Mouse (Mus musculus): ENCODE measurements around the gene Lrrc1. TPM values are rescaled to one million over a fixed set of nuclear protein-coding genes. Genes with fewer than 3 reads are reported as not detected.

Lrrc1 gene
- polyA plus RNA-seq, 1 experiment from 2014 or later: 5.0 TPM

DNA sequence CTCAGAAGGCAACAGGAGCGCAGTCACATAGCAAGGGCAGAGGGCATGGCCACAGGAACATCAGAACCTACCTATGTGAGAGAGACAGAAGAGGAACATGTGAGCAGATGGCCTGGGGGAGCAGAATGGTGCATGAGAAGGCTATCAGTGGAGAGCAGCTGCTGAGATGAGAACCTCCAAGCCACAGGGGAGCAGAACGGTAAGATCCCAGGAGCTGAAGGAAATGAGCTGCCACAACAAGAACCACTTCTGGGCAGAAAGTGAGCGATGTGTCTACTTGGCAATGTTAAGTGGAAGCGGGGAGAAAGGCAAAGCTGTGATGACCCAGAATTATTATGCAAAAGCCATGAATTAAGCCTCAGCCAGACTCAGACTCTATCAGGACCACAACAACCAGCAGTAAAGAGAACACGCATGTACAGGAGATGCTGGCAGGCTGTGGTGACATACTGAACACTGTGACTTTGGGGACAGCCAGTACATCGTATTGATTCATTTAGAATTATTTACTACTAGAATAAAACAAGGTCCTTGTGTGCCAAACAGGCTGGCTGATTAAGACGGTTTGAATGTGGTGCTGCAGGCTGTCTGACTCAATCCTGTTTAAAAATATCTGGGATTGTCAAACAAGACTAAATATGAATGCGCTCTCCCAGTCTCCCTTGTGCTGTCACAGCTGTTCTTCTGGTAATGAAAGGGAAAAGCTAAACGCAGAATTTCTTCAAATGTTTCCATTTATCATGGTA, 63.9 kb downstream of the Lrrc1 start:
- Histone ChIP-seq H3K27ac (ENCODE audit: low read depth, low read length) (peak overlapping the region; percentile 54; the same call in 1 of the 2 replicates), H3K4me2 (ENCODE audit: low read length) (no peak overlapping the region), H3K36me3 (ENCODE audit: control insufficient read depth, insufficient read depth, low read length) (no peaks in the 10 kb centered on the region), H3K9me3 (ENCODE audit: control insufficient read depth, low read length) (no peaks in the 10 kb centered on the region), H3K4me3 (ENCODE audit: low read length) (no peak overlapping the region), H3K4me1 (ENCODE audit: control insufficient read depth, insufficient read depth, low read depth, low read length) (peaks cover 18% of the 10 kb centered on the region), H3K27me3 (replicated peaks; ENCODE audit: control insufficient read depth, insufficient read depth, low read length) (no peaks in the 10 kb centered on the region), H3K9ac (ENCODE audit: low read depth, low read length) (no peak overlapping the region)
- 44% methylated on average over 9 of the region's 9 CpGs for WGBS
- peak; percentile 32; the same call in 1 of the 2 replicates for ATAC-seq

GRCm38 (mm10) chr9:77480001-77480400, 64.7 kb downstream of the Lrrc1 start:
- H3K27ac ChIP-seq (ENCODE audit: low read depth, low read length): no peak overlapping the region
- ATAC-seq: no peak
- no peak overlapping the region; the same call in 1 of the 2 replicates for H3K4me2 ChIP-seq (ENCODE audit: low read length)

GRCm38 (mm10) chr9:77478166-77478920, 66.3 kb downstream of the Lrrc1 start:
- no peak overlapping the region for H3K4me3 ChIP-seq (ENCODE audit: low read length)
- no peaks in the 10 kb centered on the region for H3K9me3 ChIP-seq (ENCODE audit: control insufficient read depth, low read length)
- no peak overlapping the region for H3K27ac ChIP-seq (ENCODE audit: low read depth, low read length)
- no peak for ATAC-seq
- peaks cover 18% of the 10 kb centered on the region for H3K4me1 ChIP-seq (ENCODE audit: control insufficient read depth, insufficient read depth, low read depth, low read length)
- no peak overlapping the region for H3K4me2 ChIP-seq (ENCODE audit: low read length)
- H3K36me3 ChIP-seq (ENCODE audit: control insufficient read depth, insufficient read depth, low read length): no peaks in the 10 kb centered on the region
- H3K9ac ChIP-seq (ENCODE audit: low read depth, low read length): no peak overlapping the region
- no peaks in the 10 kb centered on the region for H3K27me3 ChIP-seq (replicated peaks; ENCODE audit: control insufficient read depth, insufficient read depth, low read length)
- WGBS: 45% methylated on average over 10 of the region's 10 CpGs

More at GRCm38 (mm10) chr9:77480001-77480400, 64.7 kb downstream of the Lrrc1 start:
- H3K4me3 ChIP-seq (ENCODE audit: low read length): no peak overlapping the region
- no peak overlapping the region for H3K9ac ChIP-seq (ENCODE audit: low read depth, low read length)
- no peaks in the 10 kb centered on the region for H3K27me3 ChIP-seq (replicated peaks; ENCODE audit: control insufficient read depth, insufficient read depth, low read length)
- H3K9me3 ChIP-seq (ENCODE audit: control insufficient read depth, low read length): no peaks in the 10 kb centered on the region
- H3K4me1 ChIP-seq (ENCODE audit: control insufficient read depth, insufficient read depth, low read depth, low read length): peaks cover 18% of the 10 kb centered on the region
- WGBS: 29% methylated on average over 7 of the region's 7 CpGs
- H3K36me3 ChIP-seq (ENCODE audit: control insufficient read depth, insufficient read depth, low read length): no peaks in the 10 kb centered on the region

DNA sequence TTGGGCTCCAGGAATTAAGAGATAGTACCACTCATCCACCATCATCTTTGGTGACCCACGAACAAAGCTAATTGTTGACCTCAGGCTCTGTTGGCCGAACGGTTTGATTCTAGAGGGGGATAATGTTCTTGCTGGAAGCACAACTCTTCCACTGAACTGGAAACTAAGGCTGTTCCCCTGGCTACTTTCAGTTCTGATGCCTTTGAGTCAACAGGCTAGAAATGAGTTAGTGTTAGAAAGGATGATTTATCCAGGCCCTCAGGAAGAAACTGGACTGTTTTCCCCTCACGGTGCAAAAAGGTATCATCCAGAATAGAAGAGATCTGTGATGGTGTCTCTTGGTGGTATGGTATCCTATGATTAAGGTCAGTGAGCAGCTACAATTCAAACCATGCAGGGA, 70.1 kb downstream of the Lrrc1 start:
- H3K9me3 ChIP-seq (ENCODE audit: control insufficient read depth, low read length): no peaks in the 10 kb centered on the region
- H3K27me3 ChIP-seq (replicated peaks; ENCODE audit: control insufficient read depth, insufficient read depth, low read length): no peaks in the 10 kb centered on the region
- H3K36me3 ChIP-seq (ENCODE audit: control insufficient read depth, insufficient read depth, low read length): no peaks in the 10 kb centered on the region
- 86% methylated on average over 4 of the region's 4 CpGs for WGBS
- no peak for ATAC-seq
- H3K4me1 ChIP-seq (ENCODE audit: control insufficient read depth, insufficient read depth, low read depth, low read length): peaks cover 10% of the 10 kb centered on the region
- H3K4me3 ChIP-seq (ENCODE audit: low read length): no peak overlapping the region
- no peak overlapping the region for H3K9ac ChIP-seq (ENCODE audit: low read depth, low read length)
- no peak overlapping the region for H3K4me2 ChIP-seq (ENCODE audit: low read length)
- H3K27ac ChIP-seq (ENCODE audit: low read depth, low read length): no peak overlapping the region

GRCm38 (mm10) chr9:77472557-77472956, 72.1 kb downstream of the Lrrc1 start:
- Histone ChIP-seq H3K4me3 (ENCODE audit: low read length) (no peak overlapping the region), H3K27me3 (replicated peaks; ENCODE audit: control insufficient read depth, insufficient read depth, low read length) (no peaks in the 10 kb centered on the region), H3K4me1 (ENCODE audit: control insufficient read depth, insufficient read depth, low read depth, low read length) (peaks cover 10% of the 10 kb centered on the region), H3K9me3 (ENCODE audit: control insufficient read depth, low read length) (no peaks in the 10 kb centered on the region), H3K36me3 (ENCODE audit: control insufficient read depth, insufficient read depth, low read length) (no peaks in the 10 kb centered on the region), H3K27ac (ENCODE audit: low read depth, low read length) (no peak overlapping the region), H3K4me2 (ENCODE audit: low read length) (no peak overlapping the region), H3K9ac (ENCODE audit: low read depth, low read length) (no peak overlapping the region)
- ATAC-seq: no peak
- WGBS: 67% methylated on average over 8 of the region's 8 CpGs

- Histone ChIP-seq H3K9ac (ENCODE audit: low read depth, low read length) (no peak overlapping the region), H3K4me1 (ENCODE audit: control insufficient read depth, insufficient read depth, low read depth, low read length) (peaks cover 10% of the 10 kb centered on the region), H3K27me3 (replicated peaks; ENCODE audit: control insufficient read depth, insufficient read depth, low read length) (no peaks in the 10 kb centered on the region), H3K9me3 (ENCODE audit: control insufficient read depth, low read length) (no peaks in the 10 kb centered on the region), H3K4me2 (ENCODE audit: low read length) (no peak overlapping the region), H3K4me3 (ENCODE audit: low read length) (no peak overlapping the region), H3K27ac (ENCODE audit: low read depth, low read length) (no peak overlapping the region), H3K36me3 (ENCODE audit: control insufficient read depth, insufficient read depth, low read length) (no peaks in the 10 kb centered on the region)
- peak; percentile 38; the same call in 1 of the 2 replicates for ATAC-seq
- 62% methylated on average over 12 of the region's 12 CpGs for WGBS
These were observed 72.9 kb downstream of the Lrrc1 start for GRCm38 (mm10) chr9:77471646-77472220.

DNA sequence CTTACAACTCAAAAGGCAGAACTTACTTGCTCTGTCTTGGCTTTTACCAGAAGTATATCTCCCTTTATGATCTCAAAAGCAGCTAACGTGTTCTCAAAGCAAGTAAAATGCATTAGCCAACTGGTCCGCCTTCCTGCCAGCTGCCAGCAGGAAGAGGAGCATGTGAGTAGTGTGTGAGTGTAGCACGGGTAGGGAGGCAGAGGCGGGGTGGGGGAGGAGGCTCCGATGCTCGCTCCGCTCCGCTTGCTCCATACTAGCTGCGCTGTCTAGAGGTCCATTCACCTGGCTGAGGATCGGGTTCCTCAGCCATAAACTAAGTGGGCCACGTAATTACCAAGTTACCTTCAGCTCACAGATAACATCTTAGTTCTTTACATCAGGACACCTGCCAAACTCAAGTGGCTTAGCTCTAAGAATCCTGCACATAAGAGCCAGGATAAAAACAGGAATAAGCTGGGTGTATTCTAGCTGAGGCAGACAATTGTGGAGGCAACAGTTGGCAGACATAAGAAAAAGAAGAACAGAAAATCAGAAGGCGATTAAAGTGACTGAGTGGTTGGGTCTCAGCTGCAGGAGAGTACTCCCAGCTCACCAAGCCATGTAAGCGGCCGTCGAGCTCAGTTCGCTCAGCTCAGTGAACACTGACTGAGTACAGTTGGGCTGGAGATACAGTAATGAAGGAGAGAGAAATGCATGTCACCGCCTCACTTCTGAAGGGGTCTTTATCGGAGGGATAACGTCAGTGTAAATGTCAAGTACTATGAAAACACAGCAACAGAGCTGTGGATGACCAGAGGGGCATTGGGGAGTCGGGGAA, 74.7 kb downstream of the Lrrc1 start:
- H3K4me1 ChIP-seq (ENCODE audit: control insufficient read depth, insufficient read depth, low read depth, low read length): peaks cover 8% of the 10 kb centered on the region; the same call in 1 of the 2 replicates
- H3K9ac ChIP-seq (ENCODE audit: low read depth, low read length): no peak overlapping the region
- 62% methylated on average over 20 of the region's 20 CpGs for WGBS
- peak; percentile 73 for ATAC-seq
- H3K27me3 ChIP-seq (replicated peaks; ENCODE audit: control insufficient read depth, insufficient read depth, low read length): no peaks in the 10 kb centered on the region
- H3K36me3 ChIP-seq (ENCODE audit: control insufficient read depth, insufficient read depth, low read length): no peaks in the 10 kb centered on the region
- no peaks in the 10 kb centered on the region for H3K9me3 ChIP-seq (ENCODE audit: control insufficient read depth, low read length)
- H3K27ac ChIP-seq (ENCODE audit: low read depth, low read length): no peak overlapping the region
- no peak overlapping the region for H3K4me3 ChIP-seq (ENCODE audit: low read length)
- H3K4me2 ChIP-seq (ENCODE audit: low read length): peak overlapping the region; percentile 18; the same call in 1 of the 2 replicates

DNA sequence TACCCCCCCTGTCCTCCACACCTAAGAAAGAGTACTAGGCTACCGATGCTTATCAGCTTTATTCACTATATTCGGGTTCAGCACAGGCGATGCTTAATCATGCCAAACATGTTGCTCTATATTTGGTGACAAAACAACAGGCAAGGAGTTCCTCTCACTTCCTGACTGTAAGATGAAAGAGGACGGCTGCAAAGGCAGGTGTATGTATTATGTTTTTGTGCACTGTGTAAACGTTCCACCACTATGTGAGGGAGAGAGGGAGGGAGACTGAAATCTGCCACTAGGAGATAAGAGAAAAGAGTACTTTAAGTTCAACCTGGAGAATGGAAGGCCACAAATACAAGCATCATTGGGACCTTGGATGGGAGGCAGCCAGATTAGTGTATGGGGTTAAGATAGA, 77.7 kb downstream of the Lrrc1 start:
- no peak for ATAC-seq
- WGBS: 87% methylated on average over 5 of the region's 5 CpGs
- Histone ChIP-seq H3K36me3 (ENCODE audit: control insufficient read depth, insufficient read depth, low read length) (no peaks in the 10 kb centered on the region), H3K27ac (ENCODE audit: low read depth, low read length) (no peak overlapping the region), H3K27me3 (replicated peaks; ENCODE audit: control insufficient read depth, insufficient read depth, low read length) (no peaks in the 10 kb centered on the region), H3K9ac (ENCODE audit: low read depth, low read length) (no peak overlapping the region), H3K4me1 (ENCODE audit: control insufficient read depth, insufficient read depth, low read depth, low read length) (peaks cover 15% of the 10 kb centered on the region; the same call in 1 of the 2 replicates), H3K4me2 (ENCODE audit: low read length) (no peak overlapping the region), H3K9me3 (ENCODE audit: control insufficient read depth, low read length) (no peaks in the 10 kb centered on the region), H3K4me3 (ENCODE audit: low read length) (no peak overlapping the region)
